Mouse (Mus musculus): ENCODE data around the gene Ambp.

Ambp gene

DNA sequence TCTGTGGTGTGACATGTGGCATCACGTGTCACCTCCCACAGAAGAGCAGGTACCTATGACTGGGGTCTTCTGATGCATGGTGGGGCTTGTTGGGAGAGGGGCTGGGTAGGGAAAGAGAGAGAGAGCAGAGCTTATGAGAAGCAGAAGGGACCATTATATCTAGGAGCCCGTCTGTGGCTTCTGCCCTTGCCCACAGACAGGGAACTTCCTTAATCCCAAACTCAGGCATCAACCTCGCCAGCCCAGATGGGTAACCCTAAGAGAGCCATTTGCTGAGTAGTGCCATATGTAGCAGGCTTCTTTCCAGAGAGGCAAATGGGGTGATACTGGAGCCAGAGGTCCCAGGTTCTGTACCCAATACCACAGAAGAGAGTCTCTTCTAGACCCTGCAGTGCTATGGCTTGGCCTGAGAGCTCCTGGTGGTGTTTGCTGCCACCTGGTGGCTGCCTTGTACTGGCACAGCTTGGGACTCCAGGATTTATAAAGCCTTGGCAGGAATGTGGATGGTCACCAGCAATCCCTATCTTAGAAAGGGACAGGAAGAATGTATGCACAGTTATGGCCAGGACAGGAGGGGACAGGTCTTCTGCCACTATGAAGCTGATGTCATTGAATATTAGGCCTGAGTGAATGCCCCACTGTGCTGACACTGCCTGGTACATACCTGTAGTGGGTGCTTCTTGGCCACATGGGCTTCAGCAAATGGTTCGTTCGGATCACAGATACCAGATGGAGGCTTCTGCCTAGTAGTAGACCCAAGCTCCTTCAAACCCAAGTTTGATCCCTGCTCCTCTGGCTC is 35.8 kb downstream of the Ambp start:
- peak; percentile 38 to 40 for DNase-seq (ENCODE audit: low spot score in 2 of 2)

DNA sequence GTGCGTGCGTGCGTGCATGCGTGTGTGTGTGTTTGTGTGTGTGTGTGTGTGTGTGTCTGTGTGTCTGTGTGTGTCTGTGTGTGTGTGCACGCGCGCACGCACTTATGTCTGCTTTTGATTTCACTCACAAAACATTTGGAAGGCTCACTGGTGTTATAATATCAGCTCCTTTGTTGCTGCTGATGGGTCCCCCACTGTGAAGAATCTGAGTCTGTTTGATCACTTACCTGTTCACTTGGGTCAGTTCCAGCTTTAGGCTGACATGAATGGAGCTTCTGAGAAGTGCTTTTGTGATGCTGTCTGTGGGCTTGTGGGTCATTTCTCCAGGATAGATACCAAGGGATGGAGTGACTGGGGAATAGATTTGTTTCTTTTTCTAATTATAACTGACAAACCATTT is 48.9 kb downstream of the Ambp start:
- DNase-seq (ENCODE audit: low spot score in 2 of 2), result no peak

DNA sequence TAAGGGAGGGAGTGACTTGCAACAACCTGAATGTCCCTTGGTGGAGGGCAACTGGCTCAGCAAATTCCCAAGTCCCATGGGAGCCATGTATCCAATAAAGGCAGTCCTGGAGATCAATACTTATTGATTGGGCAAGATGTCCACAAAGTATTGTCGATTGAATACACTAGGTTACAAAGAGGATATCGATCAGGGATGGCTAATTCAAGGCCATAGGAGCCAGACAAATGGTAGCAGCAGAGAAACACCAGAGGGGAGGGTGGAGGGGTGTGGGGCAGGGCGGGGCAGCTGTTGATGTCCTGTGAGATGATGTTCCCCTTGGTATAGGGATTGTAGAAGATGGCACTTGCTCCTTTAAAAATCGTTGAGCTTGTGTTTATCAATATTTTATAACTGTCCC is 52.6 kb downstream of the Ambp start:
- no peak for DNase-seq (ENCODE audit: low spot score in 2 of 2)

DNA sequence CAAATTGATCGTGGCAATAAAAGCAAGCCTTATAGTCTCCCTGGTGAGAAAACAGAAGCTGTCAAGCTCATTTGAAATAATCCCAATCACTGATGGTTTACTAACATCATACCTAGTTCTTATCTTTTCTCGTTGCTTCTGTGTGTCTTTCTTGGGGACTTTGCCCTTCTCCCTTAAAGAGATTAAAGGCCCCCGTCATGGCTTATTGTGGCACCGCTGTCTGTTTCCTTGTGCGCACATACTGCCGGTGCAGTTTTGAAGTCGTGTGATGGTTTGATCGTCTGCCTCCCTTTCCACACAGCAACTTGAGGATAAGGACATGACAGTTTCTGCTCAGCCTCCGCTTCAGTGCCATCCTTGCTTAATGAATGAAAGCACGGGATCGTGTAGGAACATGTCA is 54.1 kb downstream of the Ambp start:
- no peak for DNase-seq (ENCODE audit: low spot score in 2 of 2)

DNA sequence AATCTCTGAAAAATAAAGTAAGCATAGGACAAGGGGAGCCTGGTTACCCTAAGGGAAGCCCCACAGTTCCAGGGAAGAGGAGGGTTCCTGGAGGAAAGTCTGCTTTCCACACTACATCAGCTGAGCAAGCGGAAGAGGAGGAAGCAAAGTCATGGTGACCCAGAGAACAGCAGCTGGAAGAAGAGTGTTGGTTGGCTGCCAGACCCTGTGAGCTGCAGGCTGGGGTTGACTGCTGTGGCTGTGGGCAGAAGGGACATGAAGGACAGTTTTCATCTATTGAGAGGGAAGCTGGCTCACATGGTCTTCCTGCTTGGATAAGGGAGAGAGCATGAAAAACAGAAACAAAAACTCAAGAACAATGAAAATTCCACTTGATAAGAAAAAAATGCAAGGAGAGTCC is 57.0 kb downstream of the Ambp start:
- DNase-seq (ENCODE audit: low spot score in 2 of 2), result peak in 1 of 2 experiments; percentile 14
